ENCODE assay signal across 8 mouse cellular contexts in genomic region chr4:82859131-82860125, GRCm38 (mm10). TPM values are rescaled to one million over a fixed set of nuclear protein-coding genes. Genes with fewer than 3 reads are reported as not detected.
DNase-seq lines count a peak whose midpoint lies in the region; ATAC-seq and TF ChIP-seq lines count a peak whose summit lies in the region.

Gene Zdhhc21 (minus strand): TSS chr4:82859958.

- H3K4me3 ChIP-seq in CH12.LX (replicated peaks in 1 of 3; ENCODE audit: low read depth in 2 of 3, low read length in 2 of 3, poor library complexity in 1 of 3), result peak within 1 kb of the TSS; percentile 67 to 84 (median 78)
- peak within 1 kb of the TSS; percentile 72 for H3K4me3 ChIP-seq in forebrain, embryonic 15.5 days
- peak within 1 kb of the TSS; percentile 78 for H3K4me3 ChIP-seq in layer of hippocampus, adult 2 months
- peak within 1 kb of the TSS; percentile 82 for H3K4me3 ChIP-seq in lung, embryonic 14.5 days (ENCODE audit: low read depth, low read length)

- no peaks in the 10 kb centered on the region for H3K9me3 ChIP-seq in CH12.LX (replicated peaks; ENCODE audit: low read length)
- H3K9me3 ChIP-seq in forebrain, embryonic 15.5 days, result no peaks in the 10 kb centered on the region
- H3K9me3 ChIP-seq in lung, embryonic 14.5 days (ENCODE audit: low read depth, low read length), result no peaks in the 10 kb centered on the region

- TF ChIP-seq CTCF in CH12.LX (conservative IDR thresholded peaks at IDR 0.05 in 1 of 2, IDR thresholded peaks at IDR 0.05 in 1 of 2; ENCODE audit: low read depth in 2 of 2, low read length in 2 of 2), result no peak
- no peak for TF ChIP-seq CTCF in layer of hippocampus, adult 2 months (conservative IDR thresholded peaks at IDR 0.05)
- 0 out of 2 replicates have a peak, but pooled peaks have one; percentile 4 for TF ChIP-seq CTCF in lung, embryonic 14.5 days (IDR thresholded peaks at IDR 0.05; ENCODE audit: low read depth)

- H3K79me2 ChIP-seq in CH12.LX (replicated peaks; ENCODE audit: control insufficient read depth, extremely low read depth, insufficient read depth, poor library complexity, severe bottlenecking), result peaks cover 20% of the 10 kb centered on the region

- peak within 1 kb of the TSS; percentile 98 for H3K4me2 ChIP-seq in CH12.LX (ENCODE audit: insufficient read depth, low read depth, poor library complexity, severe bottlenecking)
- H3K4me2 ChIP-seq in forebrain, embryonic 15.5 days (replicated peaks), result peak within 1 kb of the TSS; percentile 73
- H3K4me2 ChIP-seq in lung, embryonic 14.5 days, result peak within 1 kb of the TSS; percentile 83

- in situ Hi-C loops in CH12.LX (cut with MboI; ENCODE audit: low pct_ligation_motif_present, low pct_unique_long_range_greater_than_20kb, low sequenced_read_pairs), result no loop called here

- peaks cover 0 to 30% of the 10 kb centered on the region in 2 experiments; a peak in 2 of 4 replicates for H3K4me1 ChIP-seq in CH12.LX (ENCODE audit: control insufficient read depth in 1 of 2, insufficient read depth in 2 of 2)
- H3K4me1 ChIP-seq in forebrain, embryonic 15.5 days, result peaks cover 37% of the 10 kb centered on the region
- no peaks in the 10 kb centered on the region; the same call in none of the 2 replicates for H3K4me1 ChIP-seq in lung, embryonic 14.5 days (ENCODE audit: insufficient read depth)

- peaks cover 0 to 4% of the 10 kb centered on the region in 2 experiments for H3K36me3 ChIP-seq in CH12.LX (replicated peaks in 1 of 2; ENCODE audit: control insufficient read depth in 1 of 2, insufficient read depth in 1 of 2, low read length in 1 of 2)
- no peaks in the 10 kb centered on the region for H3K36me3 ChIP-seq in forebrain, embryonic 15.5 days
- no peaks in the 10 kb centered on the region for H3K36me3 ChIP-seq in lung, embryonic 14.5 days (ENCODE audit: insufficient read depth)

- TF ChIP-seq RAD21 in CH12.LX (IDR thresholded peaks at IDR 0.05; ENCODE audit: low read depth, low read length), result no peak

- peak; percentile 81 for TF ChIP-seq POLR2A in CH12.LX (IDR thresholded peaks at IDR 0.05; ENCODE audit: low read depth, low read length)

- TF ChIP-seq EP300 in CH12.LX (IDR thresholded peaks at IDR 0.05; ENCODE audit: low read length), result no peak

- dilution Hi-C loops in CH12.LX (cut with MboI; ENCODE audit: extremely low pct_ligation_motif_present, extremely low pct_unique_long_range_greater_than_20kb, low sequenced_read_pairs), result no loop called here

- peak; percentile 92 for ATAC-seq in forebrain, embryonic 15.5 days (replicated peaks)
- peak; percentile 93 for ATAC-seq in lung, embryonic 14.5 days (ENCODE audit: insufficient read depth)
- ATAC-seq in neutrophil, adult 5-6 weeks (ENCODE audit: extremely low read depth, insufficient number of reproducible peaks, low FRiP score, poor library complexity, severe bottlenecking), result peak; percentile 47

- 0 out of 2 replicates have a peak within 1 kb of the TSS, but pooled peaks have one; percentile 5 for H3K27ac ChIP-seq in CH12.LX (ENCODE audit: insufficient read depth, low read depth)
- peak within 1 kb of the TSS; percentile 95 for H3K27ac ChIP-seq in forebrain, embryonic 15.5 days (replicated peaks)
- H3K27ac ChIP-seq in layer of hippocampus, adult 2 months, result peak within 1 kb of the TSS; percentile 98
- H3K27ac ChIP-seq in lung, embryonic 14.5 days (ENCODE audit: low read depth), result peak within 1 kb of the TSS; percentile 72

- no peaks in the 10 kb centered on the region for H3K27me3 ChIP-seq in CH12.LX (replicated peaks)
- no peaks in the 10 kb centered on the region for H3K27me3 ChIP-seq in forebrain, embryonic 15.5 days
- no peaks in the 10 kb centered on the region for H3K27me3 ChIP-seq in lung, embryonic 14.5 days (ENCODE audit: insufficient read depth, low read length)

- peak; percentile 39 for DNase-seq in CH12.LX (ENCODE audit: extremely low read depth)
- DNase-seq in c-Kit-positive CD71-positive TER-119-positive erythroid progenitor cells, embryonic 14.5 days (ENCODE audit: low spot score), result peak; percentile 40
- peak; percentile 57 for DNase-seq in heart, postnatal 25 days (ENCODE audit: low spot score)
- DNase-seq in layer of hippocampus, adult 2 months (ENCODE audit: low spot score in 2 of 2), result peak; percentile 63 to 78
- peak; percentile 79 for DNase-seq in lung, embryonic 14.5 days
- peak; percentile 88 for DNase-seq in testis, postnatal 14 days (ENCODE audit: low spot score)

- under 1% methylated on average over 71 of the region's 82 CpGs for WGBS in forebrain, embryonic 15.5 days
- WGBS in lung, embryonic 14.5 days, result 1% methylated on average over 77 of the region's 82 CpGs

- peak within 1 kb of the TSS; percentile 90 for H3K9ac ChIP-seq in CH12.LX (ENCODE audit: insufficient read depth, low read depth)
- peak within 1 kb of the TSS; percentile 91 for H3K9ac ChIP-seq in forebrain, embryonic 15.5 days (replicated peaks)
- peak within 1 kb of the TSS; percentile 87 for H3K9ac ChIP-seq in lung, embryonic 14.5 days

- intact Hi-C loops in heart, postnatal 25 days (cut with DNase I), result no loop called here

TF ChIP-seq in CH12.LX, 34 proteins besides CTCF, POLR2A, EP300 and RAD21:
- TF ChIP-seq ZKSCAN1 (IDR thresholded peaks at IDR 0.05; ENCODE audit: borderline replicate concordance, low read depth, low read length) (no peak), JUN (IDR thresholded peaks at IDR 0.05; ENCODE audit: insufficient read depth, low read depth, low read length) (no peak), SMC3 (IDR thresholded peaks at IDR 0.05; ENCODE audit: low read depth, low read length) (no peak), NRF1 (IDR thresholded peaks at IDR 0.05; ENCODE audit: low read depth, low read length) (peak; percentile 71), MAZ (IDR thresholded peaks at IDR 0.05; ENCODE audit: low read depth, low read length) (no peak), GABPA (IDR thresholded peaks at IDR 0.05; ENCODE audit: insufficient replicate concordance, low read depth, low read length) (no peak), CHD2 (IDR thresholded peaks at IDR 0.05; ENCODE audit: low read length) (no peak), ELF1 (IDR thresholded peaks at IDR 0.05; ENCODE audit: low read depth, low read length) (peak; percentile 89), IRF4 (IDR thresholded peaks at IDR 0.05; ENCODE audit: low read depth, low read length) (no peak), POLR2AphosphoS2 (IDR thresholded peaks at IDR 0.05; ENCODE audit: low read depth, low read length) (no peak), BHLHE40 (IDR thresholded peaks at IDR 0.05; ENCODE audit: low read depth, low read length) (no peak; the same call in 1 of the 2 replicates), NELFE (IDR thresholded peaks at IDR 0.05; ENCODE audit: low read depth, low read length) (peak; percentile 53), SIN3A (IDR thresholded peaks at IDR 0.05; ENCODE audit: low read length) (peak; percentile 43; the same call in 1 of the 2 replicates), TCF12 (IDR thresholded peaks at IDR 0.05; ENCODE audit: low read depth, low read length) (0 out of 2 replicates have a peak, but pooled peaks have one; percentile 17), HCFC1 (IDR thresholded peaks at IDR 0.05; ENCODE audit: low read depth, low read length) (peak; percentile 34), ZNF384 (IDR thresholded peaks at IDR 0.05; ENCODE audit: low read depth, low read length) (no peak), JUND (conservative IDR thresholded peaks at IDR 0.05; ENCODE audit: low read depth, low read length) (no peak), UBTF (IDR thresholded peaks at IDR 0.05; ENCODE audit: low read depth, low read length) (peak; percentile 95), MAX (IDR thresholded peaks at IDR 0.05; ENCODE audit: low read length) (peak; percentile 28; the same call in 1 of the 2 replicates), ZMIZ1 (IDR thresholded peaks at IDR 0.05; ENCODE audit: low read depth, low read length) (no peak), ZC3H11A (IDR thresholded peaks at IDR 0.05; ENCODE audit: low read depth, low read length) (no peak), ETS1 (conservative IDR thresholded peaks at IDR 0.05; ENCODE audit: low read depth, low read length) (no peak), TBP (conservative IDR thresholded peaks at IDR 0.05; ENCODE audit: low read depth, low read length) (no peak), MEF2A (IDR thresholded peaks at IDR 0.05; ENCODE audit: borderline replicate concordance, low read depth, low read length) (no peak)
TF ChIP-seq in CH12.LX: peak in this region for 8.

RNA-seq across cellular contexts. Expression of gene Zdhhc21, which starts in this region (rescaled TPM):
- total RNA-seq in CH12.LX (2012; rRNA removed) (8.3 and 10.3 TPM in 2 replicates), CH12.LX (2014; rRNA removed) (14.0 and 15.0 TPM in 2 replicates)
- 13.7 and 16.1 TPM in 2 replicates for polyA plus RNA-seq in CH12.LX (2012; ENCODE audit: insufficient read length, low read depth)
- polyA plus RNA-seq in forebrain, embryonic 15.5 days (2015; fragmentation: Nextera tagmentation; extraction: Ambion mirVana), result 18.2 and 18.3 TPM in 2 replicates
- total RNA-seq in heart, postnatal 25 days (2021), result 10 to 100 TPM; 10.8 to 11.6 TPM
- total RNA-seq in layer of hippocampus, adult 2 months (2021), result 10 to 100 TPM; 45.6 to 45.7 TPM
- polyA plus RNA-seq in lung, embryonic 14.5 days (2014; fragmentation: Nextera tagmentation; extraction: Ambion mirVana), result 15.2 and 17.5 TPM in 2 replicates
- 10.3 and 13.2 TPM in 2 replicates for total RNA-seq in neutrophil, adult 5-6 weeks (2017)

Comparison
In these comparisons a context has a peak if more than half of its experiments do, and no peak if none do; other contexts are left out.
1. Peak in every context shown above with its lines: DNase-seq, ATAC-seq, H3K4me3 ChIP-seq and H3K27ac ChIP-seq.
2. H3K27ac ChIP-seq: peak in every context shown above with its lines; median percentile 98 in layer of hippocampus, adult 2 months; 95 in forebrain, embryonic 15.5 days; 72 in lung, embryonic 14.5 days; 5 in CH12.LX.